ENCODE assay signal across 10 mouse cellular contexts in the genomic region with DNA sequence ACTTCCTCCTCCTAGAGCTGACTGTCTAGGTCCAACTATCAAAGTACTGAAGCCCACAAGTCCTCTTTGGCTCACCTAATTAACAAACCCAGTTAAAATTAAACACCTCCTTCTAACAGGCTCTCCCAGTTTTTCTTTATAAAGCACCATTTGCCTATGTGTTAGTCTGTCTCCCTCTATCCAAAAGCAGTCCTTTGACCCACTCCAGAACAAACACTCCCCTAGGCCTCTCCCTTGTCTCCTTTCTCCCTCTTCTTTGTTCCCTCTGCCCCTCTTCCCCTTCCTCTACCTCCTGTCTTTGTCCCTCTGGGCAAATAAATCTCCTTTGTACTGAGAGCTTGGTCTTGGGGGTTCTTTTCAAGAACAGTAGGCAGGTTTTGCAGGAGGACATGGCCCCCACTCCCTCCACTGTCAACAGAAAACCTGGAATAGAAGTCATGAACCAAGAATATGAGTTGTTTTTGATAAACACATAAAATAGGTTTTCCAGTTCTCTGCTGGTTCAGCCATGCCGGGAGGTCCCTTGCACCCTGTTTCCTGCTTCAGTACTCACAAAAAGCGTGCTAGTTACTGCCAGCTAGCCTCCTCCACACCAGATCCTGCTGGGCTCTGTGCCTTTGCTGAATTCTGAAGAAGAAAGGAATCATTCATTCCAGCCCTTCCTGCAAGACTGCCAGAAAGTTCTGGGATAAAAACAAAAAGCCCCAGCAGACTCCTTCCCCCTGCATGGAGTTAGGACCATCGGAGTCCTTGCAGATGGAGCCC. TPM values are rescaled to one million over a fixed set of nuclear protein-coding genes. Genes with fewer than 3 reads are reported as not detected.
A peak's percentile ranks its signal among the peaks of the same experiment; 100 is the strongest.
DNase-seq lines count a peak whose midpoint lies in the region.
"Had no signal": no experiment of that assay in that cellular context is flagged by ENCODE, and none has a peak within 500 bp of the region (broad histone marks: within the 10 kb centered on the region; RNA-seq: fewer than 3 reads in every experiment).

No protein-coding gene starts in this region.

- H3K36me3 ChIP-seq in heart, embryonic 10.5 days, result no peaks in the 10 kb centered on the region

- no peak overlapping the region; the same call in 1 of the 2 replicates for H3K27ac ChIP-seq in heart, embryonic 10.5 days

- no peak overlapping the region for H3K4me3 ChIP-seq in heart, embryonic 10.5 days

- H3K4me1 ChIP-seq in heart, embryonic 10.5 days, result peaks cover 9% of the 10 kb centered on the region; the same call in 1 of the 2 replicates

- H3K9me3 ChIP-seq in heart, embryonic 10.5 days, result no peaks in the 10 kb centered on the region

- H3K27me3 ChIP-seq in heart, embryonic 10.5 days (ENCODE audit: insufficient read depth, poor library complexity, severe bottlenecking), result no peaks in the 10 kb centered on the region

- DNase-seq in heart, adult 11 months, result peak; percentile 80
- no peak for DNase-seq in heart, embryonic 10.5 days (ENCODE audit: low spot score)
- peak; percentile 51 to 64 for DNase-seq in right cerebral cortex, adult 2 months (ENCODE audit: low spot score in 2 of 2)
- DNase-seq in right cerebral cortex, postnatal 14 days, result no peak
- DNase-seq in layer of hippocampus, adult 9-11 months, result peak; percentile 69
- DNase-seq in right cerebral cortex, postnatal 25 days, result peak; percentile 41
- DNase-seq in adipocyte (ENCODE audit: low spot score), result no peak
- DNase-seq in cerebellum, postnatal 14 days, result no peak
- DNase-seq: adrenal gland, adult 2 months; lung, postnatal 36 days had no signal

- WGBS in heart, embryonic 10.5 days, result 69% methylated on average over 3 of the region's 3 CpGs

RNA-seq across cellular contexts. Expression of a gene that starts 17.4 kb away (rescaled TPM):
- 40.9 and 43.5 TPM in 2 replicates for polyA plus RNA-seq in heart, embryonic 10.5 days (2016; fragmentation: Nextera tagmentation; extraction: Ambion mirVana)

RNA-seq across cellular contexts. Expression of a gene that starts 35.3 kb away (rescaled TPM):
- polyA plus RNA-seq in heart, embryonic 10.5 days (2016; fragmentation: Nextera tagmentation; extraction: Ambion mirVana), result 23.1 and 24.1 TPM in 2 replicates

Comparison
In these comparisons a context has a peak if more than half of its experiments do, and no peak if none do; other contexts are left out.
1. DNase-seq: peak in heart, adult 11 months (single experiment), right cerebral cortex, adult 2 months (2 of 2), layer of hippocampus, adult 9-11 months (single experiment) and right cerebral cortex, postnatal 25 days (single experiment); none in heart, embryonic 10.5 days (single experiment), right cerebral cortex, postnatal 14 days (single experiment), adipocyte (single experiment) and cerebellum, postnatal 14 days (0 of 2).